Mouse (Mus musculus): ENCODE data around the gene Shmt2. TPM values are rescaled to one million over a fixed set of nuclear protein-coding genes. Genes with fewer than 3 reads are reported as not detected.

Shmt2 gene
- polyA plus RNA-seq, 1 experiment from 2014 or later = 104 TPM

GRCm38 (mm10) chr10:127479131-127479530 is 43.1 kb downstream of the Shmt2 start:
- H3K4me2 ChIP-seq (ENCODE audit: low read depth, severe bottlenecking) = no peak overlapping the region
- no peak overlapping the region for H3K4me3 ChIP-seq (ENCODE audit: low read depth, low read length)
- no peak for ATAC-seq (ENCODE audit: insufficient number of reproducible peaks, low FRiP score, low TSS enrichment, low read depth)
- no peaks in the 10 kb centered on the region for H3K4me1 ChIP-seq (ENCODE audit: control insufficient read depth, insufficient read depth, low read length)
- H3K9ac ChIP-seq (ENCODE audit: low read length) = no peak overlapping the region
- H3K27me3 ChIP-seq (ENCODE audit: control insufficient read depth, insufficient read depth, low read length) = no peaks in the 10 kb centered on the region
- H3K36me3 ChIP-seq (ENCODE audit: control insufficient read depth, insufficient read depth, low read length) = peaks cover 5% of the 10 kb centered on the region
- WGBS = 96% methylated on average over 4 of the region's 4 CpGs
- DNase-seq (ENCODE audit: low spot score) = no peak
- H3K27ac ChIP-seq (replicated peaks; ENCODE audit: low read depth, low read length) = no peak overlapping the region
- H3K9me3 ChIP-seq (ENCODE audit: control insufficient read depth, low read length) = no peaks in the 10 kb centered on the region

DNA sequence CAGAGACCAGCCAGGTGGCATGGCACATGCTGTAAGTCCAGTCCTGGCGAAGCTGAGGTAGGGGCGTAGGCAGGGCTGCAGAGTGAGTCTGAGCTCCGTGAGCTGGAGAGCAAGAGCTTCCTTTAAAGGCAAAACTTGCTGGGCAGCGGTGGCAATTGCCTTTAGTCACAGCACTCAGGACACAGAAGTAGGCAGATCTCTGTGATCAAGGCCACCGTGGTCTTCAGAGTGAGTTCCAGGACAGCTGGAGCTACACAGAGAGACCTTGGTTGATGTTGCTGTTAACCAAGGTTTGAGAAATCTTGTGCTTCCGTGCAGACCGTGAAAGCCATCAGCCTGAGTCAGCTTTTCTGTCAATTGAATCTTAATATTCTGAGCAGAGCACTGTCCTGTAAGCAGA is 44.9 kb downstream of the Shmt2 start:
- Histone ChIP-seq H3K4me3 (ENCODE audit: low read depth, low read length) (no peak overlapping the region), H3K27ac (replicated peaks; ENCODE audit: low read depth, low read length) (no peak overlapping the region), H3K4me2 (ENCODE audit: low read depth, severe bottlenecking) (no peak overlapping the region), H3K4me1 (ENCODE audit: control insufficient read depth, insufficient read depth, low read length) (no peaks in the 10 kb centered on the region), H3K9me3 (ENCODE audit: control insufficient read depth, low read length) (no peaks in the 10 kb centered on the region), H3K27me3 (ENCODE audit: control insufficient read depth, insufficient read depth, low read length) (no peaks in the 10 kb centered on the region), H3K9ac (ENCODE audit: low read length) (no peak overlapping the region), H3K36me3 (ENCODE audit: control insufficient read depth, insufficient read depth, low read length) (peaks cover 2% of the 10 kb centered on the region; the same call in 1 of the 2 replicates)
- ATAC-seq (ENCODE audit: insufficient number of reproducible peaks, low FRiP score, low TSS enrichment, low read depth) (no peak), DNase-seq (ENCODE audit: low spot score) (no peak)
- 84% methylated on average over 7 of the region's 7 CpGs for WGBS

- Histone ChIP-seq H3K4me3 (ENCODE audit: low read depth, low read length) (no peak overlapping the region), H3K4me1 (ENCODE audit: control insufficient read depth, insufficient read depth, low read length) (peaks cover 2% of the 10 kb centered on the region; the same call in 1 of the 2 replicates), H3K9ac (ENCODE audit: low read length) (no peak overlapping the region), H3K9me3 (ENCODE audit: control insufficient read depth, low read length) (no peaks in the 10 kb centered on the region), H3K4me2 (ENCODE audit: low read depth, severe bottlenecking) (no peak overlapping the region), H3K36me3 (ENCODE audit: control insufficient read depth, insufficient read depth, low read length) (peaks cover 4% of the 10 kb centered on the region; the same call in 1 of the 2 replicates), H3K27me3 (ENCODE audit: control insufficient read depth, insufficient read depth, low read length) (no peaks in the 10 kb centered on the region), H3K27ac (replicated peaks; ENCODE audit: low read depth, low read length) (no peak overlapping the region)
- 92% methylated on average over 3 of the region's 3 CpGs for WGBS
- ATAC-seq (ENCODE audit: insufficient number of reproducible peaks, low FRiP score, low TSS enrichment, low read depth) = no peak
- DNase-seq (ENCODE audit: low spot score) = no peak
These were observed 45.7 kb downstream of the Shmt2 start for GRCm38 (mm10) chr10:127476541-127476940.

DNA sequence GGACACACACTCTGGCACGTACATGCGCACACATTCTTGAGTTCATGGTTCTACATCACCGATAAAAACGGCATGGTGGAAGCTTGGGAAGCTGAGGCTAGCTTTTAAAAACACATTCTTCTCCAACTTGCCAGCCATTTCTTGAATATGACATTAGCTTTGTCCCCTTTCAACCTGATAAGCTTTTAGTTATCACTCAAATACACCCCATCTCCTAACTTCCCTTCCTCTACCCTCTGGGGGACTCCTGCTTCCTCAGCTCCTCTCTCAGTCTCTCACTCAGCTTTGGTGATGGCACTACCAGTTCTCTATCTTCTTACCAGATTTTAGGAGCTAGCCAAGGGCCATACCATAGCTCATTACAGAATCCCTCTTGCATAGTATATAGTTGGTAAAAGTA is 47.1 kb downstream of the Shmt2 start:
- Histone ChIP-seq H3K9ac (ENCODE audit: low read length) (no peak overlapping the region), H3K4me3 (ENCODE audit: low read depth, low read length) (no peak overlapping the region), H3K9me3 (ENCODE audit: control insufficient read depth, low read length) (no peaks in the 10 kb centered on the region), H3K36me3 (ENCODE audit: control insufficient read depth, insufficient read depth, low read length) (peaks cover 4% of the 10 kb centered on the region; the same call in 1 of the 2 replicates), H3K4me2 (ENCODE audit: low read depth, severe bottlenecking) (no peak overlapping the region), H3K27me3 (ENCODE audit: control insufficient read depth, insufficient read depth, low read length) (no peaks in the 10 kb centered on the region), H3K4me1 (ENCODE audit: control insufficient read depth, insufficient read depth, low read length) (peaks cover 9% of the 10 kb centered on the region), H3K27ac (replicated peaks; ENCODE audit: low read depth, low read length) (no peak overlapping the region)
- DNase-seq (ENCODE audit: low spot score) = no peak
- WGBS = 95% methylated on average over 4 of the region's 4 CpGs
- no peak for ATAC-seq (ENCODE audit: insufficient number of reproducible peaks, low FRiP score, low TSS enrichment, low read depth)

DNA sequence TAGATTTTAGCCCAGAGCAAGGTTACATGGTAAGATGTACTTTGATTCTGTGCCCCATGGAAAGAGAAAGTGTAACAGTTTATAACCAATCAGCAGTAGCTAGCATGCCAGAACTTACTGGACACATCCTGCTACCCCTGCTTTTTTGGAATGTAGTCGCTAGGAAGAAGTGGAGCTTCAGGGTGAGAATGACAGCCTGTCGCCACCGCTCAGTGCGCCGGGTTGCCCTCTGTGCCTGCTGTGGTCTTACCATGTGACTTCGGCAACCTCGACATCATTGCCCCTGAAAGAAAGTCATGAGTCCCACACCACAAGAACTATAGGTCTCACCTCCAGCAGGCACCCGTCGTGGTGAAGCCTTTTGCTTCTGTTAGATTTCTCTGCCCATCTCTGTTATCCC is 49.5 kb downstream of the Shmt2 start:
- no peak for DNase-seq (ENCODE audit: low spot score)
- Histone ChIP-seq H3K9ac (ENCODE audit: low read length) (no peak overlapping the region), H3K27me3 (ENCODE audit: control insufficient read depth, insufficient read depth, low read length) (no peaks in the 10 kb centered on the region), H3K27ac (replicated peaks; ENCODE audit: low read depth, low read length) (no peak overlapping the region), H3K4me1 (ENCODE audit: control insufficient read depth, insufficient read depth, low read length) (peaks cover 9% of the 10 kb centered on the region), H3K4me3 (ENCODE audit: low read depth, low read length) (no peak overlapping the region), H3K4me2 (ENCODE audit: low read depth, severe bottlenecking) (no peak overlapping the region), H3K36me3 (ENCODE audit: control insufficient read depth, insufficient read depth, low read length) (peaks cover 4% of the 10 kb centered on the region; the same call in 1 of the 2 replicates), H3K9me3 (ENCODE audit: control insufficient read depth, low read length) (no peaks in the 10 kb centered on the region)
- 82% methylated on average over 9 of the region's 9 CpGs for WGBS
- no peak for ATAC-seq (ENCODE audit: insufficient number of reproducible peaks, low FRiP score, low TSS enrichment, low read depth)

DNA sequence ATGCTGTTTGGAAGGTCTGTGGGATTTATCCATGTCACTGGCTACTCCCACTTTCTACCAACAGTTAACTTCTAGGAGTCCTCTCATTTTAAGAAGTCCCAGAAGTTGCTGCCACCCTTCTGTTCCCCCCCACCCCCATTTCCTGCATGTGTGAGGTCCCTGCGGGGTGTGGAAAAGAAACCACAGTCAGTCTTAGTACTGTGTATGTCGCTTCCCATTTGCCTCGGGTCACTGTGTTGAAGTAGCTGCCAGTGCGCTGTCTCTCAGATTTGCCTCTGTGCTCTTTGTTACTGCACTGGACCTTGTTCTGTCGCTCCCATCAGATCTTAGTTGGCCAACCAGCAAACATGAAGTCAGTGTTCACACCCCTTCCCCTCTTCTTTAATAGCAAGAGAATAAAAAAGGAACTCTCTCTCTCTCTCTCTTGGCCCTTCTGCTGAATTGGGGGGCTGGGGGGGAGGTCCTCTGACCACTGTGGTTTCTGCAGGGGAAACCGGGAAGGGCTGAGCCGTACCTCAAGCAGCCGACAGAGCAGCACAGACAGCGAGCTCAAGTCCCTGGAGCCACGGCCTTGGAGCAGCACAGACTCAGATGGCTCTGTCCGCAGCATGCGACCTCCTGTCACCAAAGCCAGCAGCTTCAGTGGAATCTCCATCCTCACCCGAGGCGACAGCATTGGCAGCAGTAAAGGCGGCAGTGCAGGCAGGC is 50.8 kb downstream of the Shmt2 start:
- DNase-seq (ENCODE audit: low spot score) (peak; percentile 26), ATAC-seq (ENCODE audit: insufficient number of reproducible peaks, low FRiP score, low TSS enrichment, low read depth) (no peak)
- peaks cover 9% of the 10 kb centered on the region for H3K4me1 ChIP-seq (ENCODE audit: control insufficient read depth, insufficient read depth, low read length)
- no peak overlapping the region for H3K27ac ChIP-seq (replicated peaks; ENCODE audit: low read depth, low read length)
- 64% methylated on average over 15 of the region's 15 CpGs for WGBS
- H3K4me2 ChIP-seq (ENCODE audit: low read depth, severe bottlenecking) = no peak overlapping the region
- no peak overlapping the region for H3K4me3 ChIP-seq (ENCODE audit: low read depth, low read length)
- H3K36me3 ChIP-seq (ENCODE audit: control insufficient read depth, insufficient read depth, low read length) = peaks cover 2% of the 10 kb centered on the region; the same call in 1 of the 2 replicates
- no peaks in the 10 kb centered on the region for H3K27me3 ChIP-seq (ENCODE audit: control insufficient read depth, insufficient read depth, low read length)
- H3K9ac ChIP-seq (ENCODE audit: low read length) = 0 out of 2 replicates have a peak overlapping the region, but pooled peaks have one; percentile 7
- no peaks in the 10 kb centered on the region for H3K9me3 ChIP-seq (ENCODE audit: control insufficient read depth, low read length)

Other genes with a start within 250 kb of the Shmt2 start
- 17.0 and 17.2 TPM in 2 replicates for gene Mbd6, start 233.4 kb downstream of the Shmt2 start, polyA plus RNA-seq (2014; fragmentation: Nextera tagmentation; extraction: Ambion mirVana)
- gene Mars, start 210.7 kb downstream of the Shmt2 start, polyA plus RNA-seq (2014; fragmentation: Nextera tagmentation; extraction: Ambion mirVana) = 167 and 170 TPM in 2 replicates
- 5.3 and 5.5 TPM in 2 replicates for gene Arhgap9, start 200.5 kb downstream of the Shmt2 start, polyA plus RNA-seq (2014; fragmentation: Nextera tagmentation; extraction: Ambion mirVana)
- gene Gli1, start 180.5 kb downstream of the Shmt2 start, polyA plus RNA-seq (2014; fragmentation: Nextera tagmentation; extraction: Ambion mirVana) = 8.5 and 11.2 TPM in 2 replicates
- 0.03 and 0.15 TPM in 2 replicates for gene Inhbe, start 168.0 kb downstream of the Shmt2 start, polyA plus RNA-seq (2014; fragmentation: Nextera tagmentation; extraction: Ambion mirVana)
- gene Inhbc, start 152.0 kb downstream of the Shmt2 start, polyA plus RNA-seq (2014; fragmentation: Nextera tagmentation; extraction: Ambion mirVana) = 0.15 TPM in 1 of 2 replicates, not detected in the other
- 35.8 and 45.7 TPM in 2 replicates for gene R3hdm2, start 142.1 kb downstream of the Shmt2 start, polyA plus RNA-seq (2014; fragmentation: Nextera tagmentation; extraction: Ambion mirVana)
- gene Stac3, start 20.8 kb downstream of the Shmt2 start, polyA plus RNA-seq (2014; fragmentation: Nextera tagmentation; extraction: Ambion mirVana) = 0.21 and 0.34 TPM in 2 replicates
- gene Ndufa4l2, start 7.5 kb downstream of the Shmt2 start, polyA plus RNA-seq (2014; fragmentation: Nextera tagmentation; extraction: Ambion mirVana) = 0.48 and 0.96 TPM in 2 replicates
- 0.95 and 1.2 TPM in 2 replicates for gene Nxph4, start 12.1 kb upstream of the Shmt2 start, polyA plus RNA-seq (2014; fragmentation: Nextera tagmentation; extraction: Ambion mirVana)
- gene Lrp1, start 98.7 kb upstream of the Shmt2 start, polyA plus RNA-seq (2014; fragmentation: Nextera tagmentation; extraction: Ambion mirVana) = 57.6 and 63.2 TPM in 2 replicates
- 5.7 and 7.2 TPM in 2 replicates for gene Stat6, start 120.5 kb upstream of the Shmt2 start, polyA plus RNA-seq (2014; fragmentation: Nextera tagmentation; extraction: Ambion mirVana)
- 12.5 and 15.0 TPM in 2 replicates for gene Nemp1, start 144.5 kb upstream of the Shmt2 start, polyA plus RNA-seq (2014; fragmentation: Nextera tagmentation; extraction: Ambion mirVana)
- 12.7 and 13.1 TPM in 2 replicates for gene Nab2, start 146.1 kb upstream of the Shmt2 start, polyA plus RNA-seq (2014; fragmentation: Nextera tagmentation; extraction: Ambion mirVana)
- 0.40 and 0.61 TPM in 2 replicates for gene Myo1a, start 182.7 kb upstream of the Shmt2 start, polyA plus RNA-seq (2014; fragmentation: Nextera tagmentation; extraction: Ambion mirVana)
- 1.9 and 2.9 TPM in 2 replicates for gene Tac2, start 202.0 kb upstream of the Shmt2 start, polyA plus RNA-seq (2014; fragmentation: Nextera tagmentation; extraction: Ambion mirVana)
- gene Zbtb39, start 217.1 kb upstream of the Shmt2 start, polyA plus RNA-seq (2014; fragmentation: Nextera tagmentation; extraction: Ambion mirVana) = 7.2 and 7.7 TPM in 2 replicates
- gene Gpr182, start 229.3 kb upstream of the Shmt2 start, polyA plus RNA-seq (2014; fragmentation: Nextera tagmentation; extraction: Ambion mirVana) = 0.27 and 0.33 TPM in 2 replicates
- gene Rdh1, start 237.3 kb upstream of the Shmt2 start, polyA plus RNA-seq (2014; fragmentation: Nextera tagmentation; extraction: Ambion mirVana) = not detected in 2 replicates
- gene Rdh16f1, start 237.3 kb upstream of the Shmt2 start, polyA plus RNA-seq (2014; fragmentation: Nextera tagmentation; extraction: Ambion mirVana) = not detected in 2 replicates